ENCODE assay signal across 27 mouse cellular contexts in genomic region chr13:81241181-81241580, GRCm38 (mm10).
"Had no signal": no experiment of that assay in that cellular context is flagged by ENCODE, and none has a peak within 500 bp of the region (broad histone marks: within the 10 kb centered on the region; RNA-seq: fewer than 3 reads in every experiment).

No protein-coding gene starts in this region.

- H3K27me3 ChIP-seq: heart, embryonic 12.5 days; hindbrain, embryonic 12.5 days; intestine, embryonic 15.5 days; kidney, embryonic 15.5 days; limb, embryonic 13.5 days; limb, embryonic 15.5 days; liver, embryonic 12.5 days had no signal

- H3K9ac ChIP-seq: heart, embryonic 12.5 days; hindbrain, embryonic 12.5 days; hindbrain, embryonic 14.5 days; intestine, embryonic 15.5 days; kidney, embryonic 15.5 days; limb, embryonic 13.5 days; limb, embryonic 15.5 days; liver, embryonic 12.5 days had no signal

- DNase-seq: gastrocnemius, adult 2 months; gastrocnemius, postnatal 10 days; gastrocnemius, postnatal 36 days; heart, adult 18-20 months; heart, postnatal 10 days; heart, postnatal 4 days; kidney, adult 11 months; kidney, adult 2 months; kidney, adult 9 months; kidney, postnatal 14 days; kidney, postnatal 36 days; layer of hippocampus, adult 9-11 months; left cerebral cortex, postnatal 4 days had no signal

- H3K4me3 ChIP-seq: gastrocnemius, adult 2 months; heart, embryonic 10.5 days; heart, embryonic 12.5 days; hindbrain, embryonic 10.5 days; hindbrain, embryonic 12.5 days; intestine, embryonic 15.5 days; kidney, embryonic 15.5 days; left cerebral cortex, adult 2 months; limb, embryonic 13.5 days; limb, embryonic 15.5 days; liver, embryonic 12.5 days had no signal

- H3K4me1 ChIP-seq: heart, embryonic 10.5 days; heart, embryonic 12.5 days; hindbrain, embryonic 10.5 days; hindbrain, embryonic 12.5 days; intestine, embryonic 15.5 days; kidney, embryonic 15.5 days; limb, embryonic 13.5 days; limb, embryonic 15.5 days; liver, embryonic 12.5 days had no signal

- H3K9me3 ChIP-seq: heart, embryonic 10.5 days; heart, embryonic 12.5 days; hindbrain, embryonic 10.5 days; hindbrain, embryonic 12.5 days; intestine, embryonic 15.5 days; kidney, embryonic 15.5 days; limb, embryonic 13.5 days; limb, embryonic 15.5 days; liver, embryonic 12.5 days had no signal

- ATAC-seq: hindbrain, embryonic 16.5 days; inflammation-experienced regulatory T-cells, adult 6 months; intestine, embryonic 15.5 days; liver, embryonic 12.5 days had no signal

- H3K4me2 ChIP-seq: heart, embryonic 12.5 days; hindbrain, embryonic 12.5 days; hindbrain, embryonic 14.5 days; intestine, embryonic 15.5 days; kidney, embryonic 15.5 days; limb, embryonic 13.5 days; limb, embryonic 15.5 days; liver, embryonic 12.5 days had no signal

- H3K27ac ChIP-seq: gastrocnemius, adult 2 months; heart, embryonic 10.5 days; hindbrain, embryonic 10.5 days; hindbrain, embryonic 12.5 days; hindbrain, embryonic 14.5 days; intestine, embryonic 15.5 days; kidney, embryonic 15.5 days; kidney, postnatal 0 days; left cerebral cortex, adult 2 months; limb, embryonic 13.5 days; limb, embryonic 15.5 days; liver, embryonic 12.5 days had no signal

- H3K36me3 ChIP-seq: heart, embryonic 10.5 days; heart, embryonic 12.5 days; hindbrain, embryonic 12.5 days; intestine, embryonic 15.5 days; kidney, embryonic 15.5 days; limb, embryonic 13.5 days; limb, embryonic 15.5 days; liver, embryonic 12.5 days had no signal
